Mouse (Mus musculus): ENCODE measurements at regions not wholly inside any gene's neighbourhood (a gene's known extent, or its start where the extent isn't known, plus 50 kb on each side); places are given as distances from the start of the nearest gene placed in this dataset.
A peak's percentile ranks its signal among the peaks of the same experiment; 100 is the strongest.

GRCm38 (mm10) chr14:48330965-48331622 lies 114.8 kb upstream of the Tmem260 start:
- DNase-seq (ENCODE audit: low spot score in 2 of 2) = no peak

GRCm38 (mm10) chr14:48331623-48332000 lies 114.3 kb upstream of the Tmem260 start:
- no peak for DNase-seq (ENCODE audit: low spot score in 2 of 2)

GRCm38 (mm10) chr14:48332193-48332592 lies 113.7 kb upstream of the Tmem260 start:
- DNase-seq (ENCODE audit: low spot score in 2 of 2) = no peak

- no peak for DNase-seq (ENCODE audit: low spot score in 2 of 2)
These were observed 113.3 kb upstream of the Tmem260 start for GRCm38 (mm10) chr14:48332660-48333059.

- DNase-seq (ENCODE audit: low spot score in 2 of 2) = no peak
These were observed 111.7 kb upstream of the Tmem260 start for GRCm38 (mm10) chr14:48334106-48334809.

- DNase-seq (ENCODE audit: low spot score in 2 of 2) = no peak
These were observed 106.5 kb upstream of the Tmem260 start for GRCm38 (mm10) chr14:48339434-48339833.

GRCm38 (mm10) chr14:48342944-48343343 lies 103.0 kb upstream of the Tmem260 start:
- DNase-seq (ENCODE audit: low spot score in 2 of 2) = no peak

- no peak for DNase-seq (ENCODE audit: low spot score in 2 of 2)
These were observed 100.0 kb upstream of the Tmem260 start for GRCm38 (mm10) chr14:48345956-48346355.

GRCm38 (mm10) chr14:48349392-48350044 lies 96.4 kb upstream of the Tmem260 start:
- DNase-seq (ENCODE audit: low spot score in 2 of 2) = no peak

- no peak for DNase-seq (ENCODE audit: low spot score in 2 of 2)
These were observed 94.3 kb upstream of the Tmem260 start for GRCm38 (mm10) chr14:48351652-48352051.

GRCm38 (mm10) chr14:48352825-48353224 lies 93.1 kb upstream of the Tmem260 start:
- DNase-seq (ENCODE audit: low spot score in 2 of 2) = no peak

- DNase-seq (ENCODE audit: low spot score in 2 of 2) = no peak
These were observed 91.7 kb upstream of the Tmem260 start for GRCm38 (mm10) chr14:48354176-48354575.

- DNase-seq (ENCODE audit: low spot score in 2 of 2) = no peak
These were observed 88.5 kb upstream of the Tmem260 start for GRCm38 (mm10) chr14:48357441-48357840.

- DNase-seq (ENCODE audit: low spot score in 2 of 2) = no peak
These were observed 87.3 kb upstream of the Tmem260 start for GRCm38 (mm10) chr14:48358487-48359159.

- DNase-seq (ENCODE audit: low spot score in 2 of 2) = no peak
These were observed 84.1 kb upstream of the Tmem260 start for GRCm38 (mm10) chr14:48361820-48362219.

- peak; percentile 5 to 16 for DNase-seq (ENCODE audit: low spot score in 2 of 2)
These were observed 78.9 kb upstream of the Tmem260 start for GRCm38 (mm10) chr14:48367006-48367405.

- DNase-seq (ENCODE audit: low spot score in 2 of 2) = peak in 1 of 2 experiments; percentile 16
These were observed 75.6 kb upstream of the Tmem260 start for GRCm38 (mm10) chr14:48370322-48370721.

- no peak for DNase-seq (ENCODE audit: low spot score in 2 of 2)
These were observed 74.2 kb upstream of the Tmem260 start for GRCm38 (mm10) chr14:48371766-48372165.

GRCm38 (mm10) chr14:48376112-48376511 lies 69.8 kb upstream of the Tmem260 start:
- DNase-seq (ENCODE audit: low spot score in 2 of 2) = no peak
